Mouse (Mus musculus): Measurements from ENCODE around the gene Itpa.
"Not testable (repeated sequence)": the region's sequence is repeated elsewhere in the genome, so short reads cannot be mapped to it uniquely, and the experiment has no call there.

Gene Itpa

GRCm38 (mm10) chr2:130667559-130667958, at the start of gene Itpa:
Gene Itpa, plus strand, starts transcription at chr2:130667610.
- peak; percentile 92 for DNase-seq (ENCODE audit: low read depth)

GRCm38 (mm10) chr2:130618972-130619371, 48.4 kb upstream of the Itpa start:
- DNase-seq (ENCODE audit: low read depth): no peak

DNA sequence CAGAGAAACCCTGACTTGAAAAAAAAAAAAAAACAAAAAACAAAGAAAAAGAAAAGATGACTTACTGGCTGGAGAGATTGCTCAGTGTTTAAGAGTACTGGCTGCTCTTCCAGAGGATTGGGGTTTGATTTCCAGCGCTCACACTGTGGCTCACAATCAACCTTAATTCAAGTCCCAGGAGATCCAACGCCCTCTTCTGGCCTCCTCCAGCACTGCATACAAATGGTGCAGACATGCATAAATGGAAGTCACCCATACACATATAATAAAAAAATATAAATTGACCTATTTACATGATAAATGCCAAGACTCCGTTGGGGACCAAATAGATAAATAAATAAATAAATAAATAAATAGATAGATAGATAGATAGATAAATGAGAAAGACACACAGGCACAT, 39.0 kb upstream of the Itpa start:
- peak; percentile 65 for DNase-seq (ENCODE audit: low read depth)

DNA sequence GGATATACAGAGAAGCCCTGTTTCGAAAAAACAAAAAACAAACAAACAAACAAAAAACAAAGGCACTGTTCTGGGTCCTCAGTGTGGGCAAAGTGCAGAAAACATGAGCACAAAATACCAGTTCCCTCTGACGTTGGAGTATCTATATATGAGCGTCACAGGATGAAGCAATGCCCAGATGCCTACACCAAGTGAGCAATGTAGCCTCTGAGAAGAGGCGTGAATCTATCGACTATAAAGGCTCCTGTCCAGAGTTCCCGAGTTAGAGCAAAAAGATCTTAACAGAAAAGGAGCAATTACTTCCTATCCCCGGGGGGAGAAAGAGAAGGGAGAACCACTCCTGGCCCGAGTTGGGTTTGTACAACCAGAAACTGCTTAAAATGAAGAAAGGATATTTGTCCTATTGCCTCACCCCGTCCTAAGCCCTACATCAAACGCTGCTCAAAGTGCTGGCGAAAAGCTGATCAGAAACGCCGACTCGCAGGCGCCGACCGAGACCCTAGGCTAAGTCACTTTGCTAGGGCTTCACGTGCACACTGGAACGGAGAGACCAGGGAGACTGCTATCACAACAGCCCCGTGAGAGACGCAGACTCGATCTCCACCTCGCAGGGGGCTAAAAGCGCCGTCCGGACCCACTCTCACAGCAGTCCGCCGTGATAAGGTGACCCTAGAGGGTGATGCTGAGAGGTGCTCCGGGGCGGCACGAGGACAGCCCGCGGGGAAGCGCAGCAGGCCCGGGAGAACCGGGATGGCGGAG, 38.2 kb upstream of the Itpa start:
- peak; percentile 69 for DNase-seq (ENCODE audit: low read depth)

DNA sequence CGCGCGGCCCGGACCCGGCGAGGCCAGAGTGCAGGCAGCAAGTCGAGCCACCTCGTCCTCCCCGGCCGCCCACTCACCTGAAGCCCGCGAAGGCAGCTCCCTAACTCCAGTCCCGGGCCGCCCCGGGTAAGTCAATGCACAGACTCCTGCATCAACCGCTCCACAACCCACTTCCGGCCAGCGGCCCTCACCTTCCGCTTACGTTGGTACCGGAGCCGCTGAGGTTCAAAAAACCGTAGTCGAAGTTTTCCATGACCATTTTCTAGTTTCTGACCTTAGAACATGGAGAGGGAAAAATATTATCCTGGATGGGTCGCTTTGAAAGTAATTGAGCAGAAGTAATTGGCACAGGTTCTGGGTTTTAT, 37.6 kb upstream of the Itpa start, which contains the start of the genes Fastkd5 and Ubox5:
Gene Fastkd5, minus strand, starts transcription at position 189 of the 365 bp plus-strand sequence.
Gene Ubox5, minus strand, starts transcription at position 200 of the 365 bp plus-strand sequence.
- DNase-seq (ENCODE audit: low read depth): peak; percentile 93

DNA sequence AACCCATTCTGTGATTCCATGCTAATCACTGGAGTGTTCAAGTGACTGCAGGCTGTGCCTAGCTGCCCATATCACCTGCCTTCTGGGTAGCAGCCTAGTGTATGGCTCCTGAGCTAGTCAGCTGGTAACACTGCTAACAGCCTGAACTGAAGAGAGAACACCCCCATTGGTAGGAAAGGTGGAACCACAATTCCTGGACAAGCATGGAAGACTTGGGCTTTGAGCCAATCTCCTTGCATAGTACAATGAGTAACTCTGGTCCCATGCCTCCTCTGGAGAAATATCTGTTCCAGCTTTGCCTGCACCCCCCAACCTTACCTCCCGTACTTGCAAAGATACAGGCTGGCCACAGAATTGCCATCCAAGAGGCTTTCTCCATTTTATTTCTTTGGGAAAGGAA, 35.0 kb upstream of the Itpa start:
- DNase-seq (ENCODE audit: low read depth): no peak

DNA sequence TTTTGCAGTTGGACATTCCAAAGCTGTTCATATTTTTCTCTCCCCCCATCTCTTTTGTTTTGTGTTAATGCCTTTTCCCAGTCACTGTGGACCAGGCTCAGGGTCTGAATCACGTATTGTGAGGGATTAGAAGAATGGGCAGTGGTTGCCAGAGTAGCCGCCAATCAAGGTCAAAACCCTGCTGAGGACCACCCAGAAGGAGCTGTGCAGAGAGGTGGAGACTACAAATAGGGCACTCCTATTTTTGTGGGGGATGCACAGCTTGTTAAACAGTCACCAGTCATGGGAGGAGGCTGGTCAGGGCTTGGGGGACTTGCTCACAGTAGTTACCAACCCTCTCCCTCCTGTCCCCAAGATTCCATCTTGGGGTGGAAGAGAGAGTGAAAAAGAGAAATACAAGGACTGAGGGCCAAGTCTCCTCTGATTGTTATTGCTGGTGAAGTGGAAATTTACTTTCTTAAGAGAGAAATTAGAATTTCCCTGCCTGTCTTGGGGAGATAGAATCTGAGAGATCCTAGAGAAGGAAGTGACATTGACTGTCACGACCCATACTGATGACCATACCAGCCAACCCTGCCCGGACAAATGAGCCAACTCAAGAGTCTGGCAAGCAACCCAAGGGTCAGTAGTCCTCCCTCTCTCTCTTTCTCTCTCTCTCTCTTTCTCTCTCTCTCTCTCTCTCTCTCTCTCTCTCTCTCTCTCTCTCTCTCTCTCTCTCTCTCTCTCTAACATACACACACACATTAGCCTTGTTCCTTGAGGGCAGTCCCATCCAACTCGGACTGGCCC, 34.3 kb upstream of the Itpa start:
- no peak for DNase-seq (ENCODE audit: low read depth)

- peak; percentile 13 for DNase-seq (ENCODE audit: low read depth)
These were observed 33.2 kb upstream of the Itpa start for GRCm38 (mm10) chr2:130634006-130634738.

DNA sequence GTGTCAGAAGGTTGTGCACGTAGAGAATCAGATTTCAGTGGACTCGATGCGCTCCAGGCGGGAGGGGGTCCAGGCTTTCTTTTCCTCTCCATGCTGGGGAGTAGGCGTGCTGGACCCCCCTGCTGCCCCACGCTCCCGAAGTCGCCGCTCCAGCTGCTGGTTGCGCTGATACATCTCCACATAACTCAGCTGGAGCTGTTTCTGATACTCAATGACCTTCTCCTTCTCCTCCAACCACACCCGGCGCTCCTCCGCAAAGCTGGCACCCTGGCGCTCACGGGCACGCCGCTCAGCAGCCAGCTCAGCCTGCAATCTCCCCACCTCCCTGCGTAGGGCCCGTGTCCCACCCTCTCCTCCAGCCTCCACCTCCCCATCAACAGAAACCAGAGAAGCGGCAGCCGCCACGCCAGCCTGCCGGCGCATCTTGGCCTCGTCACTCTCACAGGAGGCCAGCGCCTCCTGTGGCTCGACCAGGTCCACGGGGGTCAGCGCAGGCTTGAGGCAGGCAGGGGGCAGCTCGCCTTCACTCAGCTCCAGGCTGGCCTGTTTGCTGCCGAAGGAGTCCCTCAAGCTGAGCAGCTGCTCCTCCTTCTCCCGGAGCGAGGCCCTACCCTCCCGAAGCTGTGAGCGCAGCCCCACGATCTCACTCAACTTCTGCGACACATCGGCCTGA, 32.5 kb upstream of the Itpa start:
- peak; percentile 40 for DNase-seq (ENCODE audit: low read depth)

- peak; percentile 33 for DNase-seq (ENCODE audit: low read depth)
These were observed 31.6 kb upstream of the Itpa start for GRCm38 (mm10) chr2:130635847-130636246.

DNA sequence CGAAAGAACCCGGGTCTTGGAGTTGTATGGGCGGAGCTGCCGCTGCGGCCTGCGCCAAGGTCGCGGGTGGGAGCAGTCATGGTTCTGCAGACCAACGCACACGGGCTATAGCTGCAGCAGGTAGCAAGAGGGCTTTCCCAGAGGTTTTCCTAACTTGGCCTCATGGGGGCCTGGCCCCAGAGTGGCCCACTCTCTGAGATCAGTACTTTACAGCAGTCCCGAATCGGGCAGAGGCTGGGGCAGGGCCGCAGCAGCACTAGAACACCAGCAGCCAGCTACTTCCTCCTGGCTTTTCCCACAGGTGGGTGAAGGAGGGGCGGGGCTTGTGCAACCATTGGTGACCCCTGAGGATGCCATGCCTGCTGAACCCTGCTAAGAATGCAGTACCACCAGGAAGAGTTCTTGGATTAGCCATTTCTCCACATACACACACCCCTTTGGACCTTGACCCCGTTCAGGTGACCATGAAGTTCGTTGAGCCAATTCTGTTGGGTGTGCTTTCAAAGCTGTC, 29.3 kb upstream of the Itpa start:
- DNase-seq (ENCODE audit: low read depth): no peak

DNA sequence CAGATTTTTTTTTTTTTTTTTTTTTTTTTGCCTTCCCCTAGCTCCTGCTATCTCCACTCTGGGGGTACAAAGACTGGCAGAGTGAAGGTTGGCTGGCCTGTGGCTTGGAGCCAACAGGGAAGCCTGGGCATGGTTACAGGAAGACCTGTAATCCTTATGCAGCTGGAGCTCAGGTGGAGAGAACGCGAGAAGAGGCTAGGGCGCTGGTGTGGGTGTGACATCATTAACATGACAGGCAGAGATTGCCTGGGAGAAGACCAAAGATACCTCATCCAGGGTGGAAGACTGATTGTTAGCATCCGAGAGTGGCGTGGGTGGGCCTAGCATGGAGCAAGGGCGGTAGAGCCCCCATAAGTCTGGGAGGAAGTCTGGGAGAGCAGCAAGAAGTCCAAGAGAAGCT, 28.1 kb upstream of the Itpa start:
- DNase-seq (ENCODE audit: low read depth): no peak

DNA sequence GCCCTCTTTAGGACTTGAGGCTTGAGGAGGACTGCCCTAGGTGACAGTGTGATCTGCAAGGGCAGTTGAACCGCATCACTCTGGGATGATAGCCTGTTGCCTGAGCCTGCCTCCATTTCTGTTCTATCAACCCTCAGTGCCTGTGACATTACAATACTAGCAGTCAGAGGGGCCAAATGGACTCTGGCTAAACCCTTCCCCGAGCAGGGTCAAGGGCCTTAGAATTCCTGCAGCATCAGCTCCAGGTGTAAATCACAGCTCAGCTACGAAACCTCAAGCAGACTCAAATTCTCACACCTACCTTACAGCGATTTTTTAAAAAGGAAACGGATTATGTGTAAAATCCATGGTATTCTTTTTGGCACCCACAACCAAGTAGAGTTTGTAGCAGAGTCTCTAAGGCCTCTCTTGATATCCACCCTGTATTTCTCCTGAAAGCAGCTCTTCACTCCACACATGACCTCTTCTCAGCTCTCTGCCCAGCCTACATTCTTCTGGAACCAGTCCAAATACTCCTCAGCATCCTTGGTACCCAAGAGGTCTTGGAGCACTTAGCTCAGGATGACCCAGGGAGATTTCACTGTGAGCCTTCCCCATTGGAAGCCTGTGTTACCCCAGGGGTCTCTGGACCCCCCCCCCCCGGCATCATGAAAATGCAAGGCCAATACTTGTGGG, 25.9 kb upstream of the Itpa start:
- DNase-seq (ENCODE audit: low read depth): no peak

GRCm38 (mm10) chr2:130642197-130642660, 25.2 kb upstream of the Itpa start:
- peak; percentile 72 for DNase-seq (ENCODE audit: low read depth)

GRCm38 (mm10) chr2:130642684-130643369, 24.6 kb upstream of the Itpa start, which contains the start of gene Lzts3:
Gene Lzts3, minus strand, starts transcription at chr2:130642803.
- DNase-seq (ENCODE audit: low read depth): peak; percentile 89

GRCm38 (mm10) chr2:130645198-130645597, 22.2 kb upstream of the Itpa start:
- DNase-seq (ENCODE audit: low read depth): no peak

GRCm38 (mm10) chr2:130649028-130649427, 18.4 kb upstream of the Itpa start:
- DNase-seq (ENCODE audit: low read depth): not testable (repeated sequence)

- DNase-seq (ENCODE audit: low read depth): no peak
These were observed 14.1 kb upstream of the Itpa start for GRCm38 (mm10) chr2:130653303-130653702.

DNA sequence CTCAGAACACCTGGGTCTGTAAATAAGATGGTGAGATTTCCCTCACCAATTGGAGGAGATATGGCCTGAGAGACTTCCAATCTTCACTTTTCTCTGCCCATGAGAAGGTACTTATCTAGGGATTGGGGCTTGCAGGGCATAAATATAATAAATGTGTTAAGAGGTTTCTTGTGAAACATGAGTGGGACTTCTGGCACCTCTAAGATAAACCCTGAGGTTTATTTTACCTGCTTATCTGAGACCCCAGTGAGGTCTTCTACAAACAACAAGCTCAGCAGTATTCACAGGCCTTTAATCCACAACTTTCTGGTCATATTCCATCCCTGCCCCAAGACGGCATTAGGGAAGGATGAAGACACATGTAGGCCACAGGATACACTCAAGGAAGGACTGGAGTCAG, 13.7 kb upstream of the Itpa start:
- DNase-seq (ENCODE audit: low read depth): no peak

DNA sequence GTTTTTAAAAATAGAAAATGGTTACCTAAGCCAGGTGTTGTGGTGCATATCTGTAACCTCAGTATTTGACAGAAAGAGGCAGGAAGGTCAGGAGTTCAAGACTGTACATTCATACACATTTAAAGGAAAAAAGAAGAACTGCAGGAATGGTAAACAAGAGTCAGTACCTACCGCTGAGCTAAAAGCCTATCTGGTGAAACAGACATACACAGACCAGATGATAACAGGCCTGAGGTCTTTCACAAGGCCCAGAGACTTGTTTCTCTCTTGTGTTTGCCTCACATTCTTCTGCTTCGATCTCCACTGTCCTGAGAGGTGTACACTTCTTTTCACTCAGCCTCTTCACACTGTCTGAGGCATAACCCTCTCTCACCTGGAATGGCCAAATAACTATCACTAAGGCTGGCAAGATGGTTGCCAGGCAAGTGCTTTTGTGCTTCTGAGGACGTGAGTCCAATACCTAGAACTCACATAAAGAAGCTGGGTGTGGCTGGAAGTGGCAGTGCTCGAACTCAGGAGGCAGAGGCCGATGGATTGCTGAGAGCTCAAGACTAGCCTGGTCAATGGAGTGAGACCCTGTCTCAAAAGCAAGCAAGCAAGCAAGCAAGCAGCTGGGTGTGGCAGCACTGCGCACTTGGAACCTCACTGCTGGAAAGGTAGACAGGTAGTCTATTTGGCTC, 11.6 kb upstream of the Itpa start:
- DNase-seq (ENCODE audit: low read depth): no peak
